Mouse (Mus musculus) induced T-regulatory cell, adult 2 months (primary cell): Measurements from ENCODE around the gene BC049715.

ENCODE experiments used
- DNase-seq: peaks from one replicate; pipeline ENCODE4 v3.0.0-alpha.2; 2012; ENCODE audit warnings: low read depth

The BC049715 gene

DNA sequence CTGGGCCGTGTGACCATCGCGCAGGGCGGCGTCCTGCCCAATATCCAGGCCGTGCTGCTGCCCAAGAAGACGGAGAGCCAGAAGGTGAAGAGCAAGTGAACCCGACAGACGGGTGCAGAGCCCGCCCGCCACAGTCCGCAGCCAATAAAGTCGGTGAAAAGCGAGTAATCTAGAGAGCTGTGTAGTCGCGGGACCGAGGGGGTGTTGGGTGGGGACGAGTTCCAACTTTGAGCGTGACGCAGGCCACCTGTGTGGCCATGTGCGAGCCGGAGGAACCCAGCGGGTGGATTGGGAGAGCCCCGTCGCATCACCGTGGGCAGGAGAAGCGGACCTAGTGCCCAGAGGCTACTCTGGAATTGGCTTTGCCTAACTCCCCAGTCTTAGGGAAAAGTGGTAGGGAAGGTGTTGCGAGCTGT is 18.8 kb upstream of the BC049715 start:
- DNase-seq, result peak; percentile 68

DNA sequence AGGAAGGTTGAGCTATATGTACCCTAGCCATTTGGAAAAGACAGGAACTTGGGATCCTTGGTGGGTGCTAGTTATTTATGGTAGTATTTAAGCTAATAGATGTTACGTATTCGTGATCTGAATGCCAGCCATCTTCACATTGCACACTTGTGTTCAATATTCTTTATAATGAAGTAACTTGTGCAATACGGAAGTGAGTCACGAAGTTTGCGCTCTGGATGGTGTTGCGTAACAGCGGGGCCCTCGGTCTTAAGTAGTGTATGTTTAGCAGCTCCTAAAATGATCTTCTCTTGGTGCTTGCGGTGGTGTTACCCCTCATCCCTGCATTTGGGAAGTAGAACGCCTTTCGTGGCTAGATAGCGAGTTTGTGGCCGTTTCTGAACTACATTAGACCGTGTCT is 18.3 kb upstream of the BC049715 start:
- DNase-seq, result peak; percentile 83

DNA sequence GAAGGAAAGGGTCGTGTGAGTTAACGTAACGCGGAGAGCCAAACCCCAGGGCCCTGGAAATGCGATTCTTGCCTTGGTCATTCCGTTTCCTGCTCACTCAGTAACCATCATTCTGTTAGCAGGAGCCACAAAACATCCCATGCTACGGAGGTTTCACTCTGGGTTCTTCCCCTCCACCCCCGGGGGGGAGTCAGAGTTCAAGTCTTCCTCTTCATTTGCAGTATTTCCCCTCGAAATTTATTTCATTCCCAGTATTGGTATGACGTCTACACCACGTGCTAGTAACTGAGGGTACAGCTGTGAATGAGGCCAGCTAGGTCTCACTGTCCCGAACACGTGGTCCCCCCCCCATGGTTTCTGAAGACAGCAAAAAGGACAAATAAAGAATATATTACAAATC is 17.8 kb upstream of the BC049715 start:
- peak; percentile 49 for DNase-seq

DNA sequence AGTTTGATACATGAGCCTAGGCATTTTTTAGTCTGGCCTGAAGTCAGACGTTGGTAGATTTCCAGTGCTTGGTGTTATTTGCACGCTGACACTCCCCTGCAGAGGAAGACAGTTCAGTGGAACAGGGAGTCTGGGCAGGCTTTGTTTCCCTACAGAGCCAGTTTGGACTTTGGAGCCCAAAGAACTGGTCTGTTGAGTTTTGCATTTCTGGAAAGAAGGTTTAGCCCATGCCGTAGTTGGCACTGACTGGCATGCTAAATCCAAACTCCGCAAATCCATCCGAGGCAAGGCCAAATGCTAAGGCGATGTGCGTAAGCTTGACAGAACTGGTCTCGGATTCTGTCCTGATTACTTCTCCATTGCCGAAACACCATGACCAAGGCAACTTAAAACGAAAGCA is 16.2 kb upstream of the BC049715 start:
- DNase-seq, result no peak

DNA sequence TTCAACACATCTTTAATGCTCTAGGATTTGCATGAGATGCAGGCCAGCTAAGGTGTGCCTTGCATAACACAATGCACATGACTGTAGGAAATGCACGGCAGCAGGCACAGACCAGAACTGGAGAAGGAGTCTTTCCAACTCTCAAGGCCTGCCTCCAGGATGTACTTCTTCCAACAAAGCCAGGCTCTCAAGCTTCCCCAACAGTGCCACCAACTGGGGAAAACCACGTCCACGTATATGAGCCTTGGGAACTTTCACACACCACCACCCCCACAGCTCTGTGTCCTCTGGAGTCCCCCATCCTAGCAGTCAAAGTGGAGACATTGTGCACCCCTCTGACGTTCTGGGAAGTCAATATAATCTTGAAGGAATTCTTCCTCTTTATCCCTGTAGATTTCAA is 14.3 kb upstream of the BC049715 start:
- no peak for DNase-seq

DNA sequence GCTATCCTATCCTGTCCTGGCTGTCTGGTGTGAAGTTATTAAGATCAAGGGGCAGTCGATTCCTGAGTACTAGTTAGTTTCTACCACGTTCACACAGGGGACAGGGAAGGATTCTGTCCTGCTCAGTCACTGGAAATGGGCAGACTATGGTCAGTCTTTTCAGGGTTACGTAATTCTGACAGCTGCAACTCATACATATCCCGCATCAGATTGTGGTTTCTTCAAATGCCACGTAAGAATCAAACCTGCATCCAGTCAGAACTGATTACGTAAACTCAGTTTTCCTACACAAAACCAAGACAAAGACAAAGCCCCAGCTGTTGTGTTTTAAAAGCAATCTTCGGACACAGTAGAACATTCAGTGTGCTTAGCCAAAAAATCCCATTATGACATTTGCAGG is 12.0 kb upstream of the BC049715 start:
- no peak for DNase-seq

DNA sequence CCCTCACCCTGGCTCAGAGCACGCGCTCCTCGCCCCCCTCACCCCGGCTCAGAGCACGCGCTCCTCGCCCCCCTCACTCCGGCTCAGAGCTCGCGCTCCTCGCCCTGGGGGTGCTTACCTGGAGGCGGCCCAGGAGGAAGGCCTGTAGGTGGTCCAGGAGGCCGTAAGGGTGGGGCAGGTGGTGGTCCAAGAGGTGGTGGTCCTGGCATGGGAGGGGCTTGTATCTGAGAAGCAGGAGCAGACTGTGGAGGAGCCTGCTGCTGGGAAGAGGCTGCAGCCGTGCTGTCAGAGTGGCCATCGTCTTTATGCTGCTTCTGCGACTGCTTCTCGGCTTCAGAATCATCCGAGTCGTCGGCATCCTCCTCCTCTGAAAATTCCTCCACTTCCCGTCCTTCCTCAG is 10.6 kb upstream of the BC049715 start:
- DNase-seq, result no peak

DNA sequence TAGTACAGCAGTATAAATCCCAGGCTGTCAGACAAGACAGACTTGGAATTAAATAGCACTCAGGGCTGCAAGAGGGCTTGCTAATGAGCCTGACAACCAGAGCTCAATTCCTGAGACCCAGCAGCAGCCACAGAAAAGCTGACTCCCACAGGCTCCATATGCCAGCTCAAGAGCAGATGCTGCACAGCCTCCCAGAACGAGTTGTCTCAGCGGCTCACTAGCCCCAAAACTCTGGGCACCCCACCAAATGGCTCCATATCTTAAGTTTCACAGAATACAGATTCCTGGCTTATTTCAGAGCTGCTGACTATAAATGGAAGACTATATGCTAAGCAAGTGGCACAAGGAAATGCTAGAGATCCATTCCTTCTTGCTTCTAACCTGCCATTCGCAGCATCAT is 9.9 kb upstream of the BC049715 start:
- no peak for DNase-seq

DNA sequence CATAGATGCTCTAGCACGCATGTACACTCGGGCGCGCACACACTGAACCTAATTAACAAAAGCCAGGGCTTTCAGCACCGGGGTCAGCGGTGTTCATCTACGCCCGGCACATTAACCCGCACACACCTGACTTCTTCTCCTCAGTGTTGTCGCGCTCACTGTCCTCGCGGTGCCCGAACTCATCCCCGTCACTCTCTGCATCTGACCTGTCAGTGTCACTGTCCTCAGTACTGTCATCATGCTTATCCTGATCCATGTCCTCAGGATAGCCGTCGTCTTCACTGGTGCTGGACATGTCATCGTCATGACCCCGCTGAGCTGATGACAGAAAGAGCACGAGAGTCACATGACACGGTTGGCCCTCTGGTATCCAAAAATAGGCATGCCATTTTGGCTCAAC is 7.0 kb upstream of the BC049715 start:
- no peak for DNase-seq

DNA sequence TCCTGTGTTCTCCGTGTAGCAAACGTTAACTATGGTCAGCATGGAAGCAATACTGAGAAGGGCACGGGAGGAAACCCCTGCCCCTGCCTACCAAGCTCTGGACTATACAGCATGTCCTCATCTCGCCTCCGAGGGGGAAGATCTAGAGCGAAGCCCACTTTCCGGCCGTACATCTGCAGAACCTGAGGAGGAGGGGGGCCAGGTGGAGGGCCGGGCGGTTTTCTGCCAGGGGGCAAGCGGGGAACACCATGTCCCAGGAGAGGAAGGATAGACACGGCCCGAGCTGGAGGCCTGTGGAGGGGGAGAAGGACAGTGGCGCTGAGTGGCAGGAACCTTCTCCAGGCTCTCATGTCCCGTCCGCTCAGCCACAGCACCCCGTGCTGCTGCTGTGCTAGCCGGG is 6.3 kb upstream of the BC049715 start:
- no peak for DNase-seq

DNA sequence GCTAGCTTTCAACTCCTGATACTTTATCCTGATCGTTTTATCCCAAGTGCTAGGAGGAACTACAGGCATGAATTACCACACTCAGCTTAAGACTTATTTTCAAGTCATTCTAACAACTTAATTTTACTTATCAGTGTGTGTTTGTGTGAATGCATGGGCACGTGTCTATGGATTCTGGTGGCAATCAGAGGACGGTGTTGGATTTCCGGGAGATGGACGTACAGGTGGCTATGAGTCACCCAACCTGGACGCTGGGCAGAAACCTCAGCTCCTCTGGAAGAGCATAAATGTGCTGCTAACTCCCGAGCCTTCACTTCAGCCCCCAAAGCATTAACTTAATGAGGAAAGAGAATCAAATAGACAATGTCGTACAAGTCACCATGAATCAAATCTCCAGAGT is 2.4 kb upstream of the BC049715 start:
- no peak for DNase-seq

DNA sequence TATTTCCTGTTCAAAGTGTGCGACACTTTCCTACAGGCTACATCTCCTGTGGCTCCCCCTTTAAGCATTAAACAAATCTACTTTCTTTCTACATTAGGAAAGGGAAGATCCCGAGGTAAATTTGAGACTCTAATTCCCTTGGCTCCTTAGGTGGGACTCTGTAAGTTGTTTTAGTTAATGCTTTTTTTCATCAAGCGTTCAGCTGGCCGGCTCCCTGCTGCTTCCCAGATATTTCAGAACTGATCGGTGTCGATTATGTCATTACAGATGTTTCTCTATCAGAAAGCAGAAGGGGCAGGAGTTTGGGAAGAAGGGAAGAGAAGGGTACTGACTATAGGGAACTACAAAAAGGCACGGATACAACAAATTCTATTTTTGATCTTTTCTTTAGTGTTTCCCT is 310 bp upstream of the BC049715 start:
- no peak for DNase-seq

DNA sequence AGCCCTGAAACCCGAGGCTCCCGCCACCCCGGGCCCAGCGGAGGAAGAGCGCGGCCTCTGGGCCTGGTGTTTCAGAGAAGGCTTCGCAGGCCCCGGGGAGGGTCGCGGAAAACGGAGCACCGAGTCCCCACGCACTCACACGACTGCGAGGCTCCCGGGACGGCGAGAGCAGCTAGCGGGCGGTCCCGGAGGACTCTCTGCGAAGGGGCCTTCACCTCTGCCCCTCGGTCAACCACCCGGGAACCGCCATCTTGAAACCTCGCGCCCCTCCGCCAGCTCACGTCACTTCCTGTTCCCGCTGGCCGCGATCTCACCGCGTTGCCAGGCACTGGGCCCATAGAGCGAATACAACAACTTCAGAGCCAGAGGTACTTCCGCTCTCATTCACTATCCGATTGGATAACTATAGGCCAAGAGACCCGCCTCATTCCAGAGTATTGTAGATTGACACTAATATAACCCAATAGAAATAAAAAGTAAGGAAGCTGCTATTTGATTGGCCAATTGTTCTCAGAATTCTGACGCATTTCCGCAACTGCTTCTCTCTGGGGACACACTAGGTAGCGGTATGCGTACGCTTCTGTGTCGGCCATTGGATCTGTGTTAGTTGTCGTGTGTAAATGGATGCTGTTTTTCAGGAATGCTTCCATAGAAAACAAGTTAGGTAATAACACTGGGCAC is 595 bp downstream of the BC049715 start, which contains the start of gene Wbp11:
Wbp11 (minus strand) TSS at position 353 of the 681 bp plus-strand sequence.
- DNase-seq, result peak; percentile 96

DNA sequence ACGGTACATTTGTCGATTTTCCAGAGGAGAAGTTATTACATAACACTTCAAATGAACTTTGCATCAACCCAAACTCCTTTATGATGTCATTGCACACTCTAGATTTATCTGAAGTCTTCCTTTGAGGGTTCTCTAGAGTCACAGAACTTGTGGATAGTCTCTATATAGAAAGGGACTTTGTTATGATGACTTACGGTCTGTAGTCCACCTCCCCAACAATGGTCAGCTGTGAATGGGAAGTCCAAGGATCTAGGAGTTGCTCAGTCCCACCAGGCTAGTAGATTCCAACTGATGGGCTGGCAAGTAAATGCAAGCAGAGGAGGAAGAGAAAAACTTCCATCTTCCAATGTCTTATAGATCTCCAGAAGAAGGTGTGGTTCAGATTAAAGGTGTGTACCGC is 1.3 kb downstream of the BC049715 start:
- no peak for DNase-seq

DNA sequence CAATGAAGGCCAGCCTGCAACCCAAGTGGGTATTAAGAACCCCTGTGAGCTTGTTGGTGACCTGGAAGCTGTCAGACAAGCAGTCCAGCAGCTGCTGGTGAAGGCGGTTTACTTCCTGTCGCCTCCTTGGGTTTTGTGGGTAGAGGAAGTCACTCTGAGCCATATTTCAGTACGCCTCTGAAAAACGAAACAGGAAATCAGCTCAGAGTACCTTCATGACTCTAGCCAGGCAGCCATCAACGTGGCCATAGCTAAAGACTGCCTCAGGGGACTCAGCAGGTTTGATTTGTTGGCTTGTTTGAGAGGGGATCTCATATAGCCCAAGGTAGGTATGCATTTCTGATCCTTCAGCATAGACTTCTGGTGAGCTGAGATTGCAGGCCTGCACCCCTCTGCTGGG is 4.3 kb downstream of the BC049715 start:
- peak; percentile 69 for DNase-seq

DNA sequence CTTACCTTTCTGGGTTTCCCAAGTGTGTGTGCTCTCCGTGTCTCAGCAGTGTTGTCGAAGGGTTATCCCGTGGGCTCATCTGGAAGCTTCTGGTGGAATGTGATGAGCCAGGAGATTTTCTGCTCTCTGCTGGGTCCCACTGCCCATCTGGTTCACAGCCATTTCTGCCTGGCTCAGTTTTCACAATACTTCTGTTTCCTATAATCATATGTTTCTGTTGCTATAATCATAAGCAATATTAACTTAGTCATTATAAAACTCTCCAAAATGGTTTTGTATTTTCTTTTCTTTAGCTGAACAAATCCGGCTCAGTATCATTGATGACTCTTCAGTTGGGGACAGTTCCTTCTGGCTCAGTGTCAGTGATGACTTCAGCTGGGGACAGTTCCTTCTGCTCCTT is 7.9 kb downstream of the BC049715 start, which contains the start of gene Smco3:
Smco3 (minus strand) TSS at position 101 of the 400 bp plus-strand sequence.
- DNase-seq, result no peak

DNA sequence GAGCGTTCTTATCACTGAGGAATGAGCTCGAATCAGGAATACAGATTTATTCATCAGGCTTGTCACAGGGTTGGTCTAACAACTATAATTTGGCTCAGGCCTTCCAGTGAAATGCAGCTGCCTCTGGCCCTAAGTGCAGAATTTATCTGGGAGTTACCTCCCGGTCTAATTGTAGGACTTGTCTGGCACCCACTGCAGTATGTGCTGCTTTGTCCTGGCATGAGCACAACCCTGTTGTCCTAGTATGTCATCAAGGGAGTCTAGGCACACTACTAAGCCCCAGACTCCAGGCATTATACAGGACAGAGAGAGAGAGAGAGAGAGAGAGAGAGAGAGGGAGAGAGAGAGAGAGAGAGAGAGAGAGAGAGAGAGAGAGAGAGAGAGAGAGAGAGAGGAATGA is 9.9 kb downstream of the BC049715 start:
- no peak for DNase-seq

DNA sequence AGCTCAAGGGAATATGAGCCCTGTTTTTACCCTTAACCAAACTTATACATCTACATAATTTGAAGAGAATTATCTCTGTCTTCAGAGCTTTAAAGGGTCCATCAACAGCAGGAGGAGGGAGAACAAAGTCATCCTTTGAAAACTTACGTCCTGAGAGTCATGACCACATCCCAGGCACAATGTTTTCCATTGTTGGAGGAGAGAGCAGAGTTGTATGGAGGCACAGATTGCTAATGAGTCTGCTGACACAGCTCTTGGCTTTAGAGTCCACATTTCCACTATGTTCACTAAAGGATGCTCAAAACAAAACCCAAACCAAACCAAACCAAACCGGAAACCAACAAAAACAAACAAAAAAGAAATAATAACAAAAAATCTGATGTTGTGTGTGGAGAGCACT is 17.5 kb downstream of the BC049715 start:
- DNase-seq, result no peak

DNA sequence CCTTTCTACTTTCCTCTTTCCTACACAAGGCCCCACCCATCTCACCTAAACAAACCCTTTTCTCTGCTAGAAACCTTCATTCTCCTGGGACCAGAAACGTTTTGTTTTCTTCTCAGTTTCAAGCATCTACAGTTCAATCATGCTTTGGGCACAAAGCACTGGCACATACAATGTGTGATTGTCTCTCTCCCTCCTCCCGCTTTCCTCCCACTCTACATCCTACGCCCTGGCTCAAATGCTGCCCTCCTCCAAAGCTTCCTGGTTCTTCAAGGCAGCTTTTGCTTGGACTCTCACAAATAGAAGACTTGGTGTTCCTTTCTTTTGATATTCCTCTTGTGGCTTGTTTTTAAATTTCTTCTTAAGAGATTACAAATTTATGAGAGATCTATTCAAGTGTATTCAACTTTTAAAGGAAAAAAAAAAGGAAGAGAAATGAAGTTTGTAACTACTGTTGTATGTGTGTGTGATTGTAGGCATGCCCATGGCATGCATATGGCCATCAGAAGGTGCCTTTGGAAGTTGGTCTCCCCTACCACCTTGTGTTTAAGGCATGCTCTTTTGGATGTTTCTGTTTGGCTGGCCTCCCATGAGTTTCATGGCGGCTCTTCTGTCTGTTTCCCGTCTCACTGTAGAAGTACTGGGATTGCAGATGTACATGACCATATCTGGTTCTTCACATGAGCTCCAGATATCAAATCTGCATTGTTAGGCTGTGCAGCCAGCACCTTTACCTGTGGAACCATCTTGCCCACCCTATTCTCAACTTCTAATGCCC is 18.5 kb downstream of the BC049715 start:
- no peak for DNase-seq

DNA sequence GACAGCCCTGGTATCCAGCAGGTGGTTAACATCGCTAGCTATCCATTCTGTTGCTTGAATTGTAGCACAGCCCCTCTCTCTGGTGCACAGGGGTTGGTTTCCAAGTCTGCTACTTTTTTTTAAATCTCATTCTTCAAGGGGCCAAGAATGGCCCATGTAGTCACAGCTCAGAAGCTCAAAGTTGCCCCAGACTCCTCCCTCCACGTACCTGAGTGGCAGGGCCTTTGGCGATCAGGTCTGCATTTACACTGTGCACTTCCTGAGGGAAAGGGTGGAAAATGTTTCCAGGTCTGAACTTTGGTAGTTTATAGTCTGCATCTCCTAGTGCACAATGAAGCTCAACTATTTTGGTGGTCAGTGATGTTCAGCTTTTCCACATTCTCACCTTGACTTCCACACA is 19.8 kb downstream of the BC049715 start:
- DNase-seq, result no peak

DNA sequence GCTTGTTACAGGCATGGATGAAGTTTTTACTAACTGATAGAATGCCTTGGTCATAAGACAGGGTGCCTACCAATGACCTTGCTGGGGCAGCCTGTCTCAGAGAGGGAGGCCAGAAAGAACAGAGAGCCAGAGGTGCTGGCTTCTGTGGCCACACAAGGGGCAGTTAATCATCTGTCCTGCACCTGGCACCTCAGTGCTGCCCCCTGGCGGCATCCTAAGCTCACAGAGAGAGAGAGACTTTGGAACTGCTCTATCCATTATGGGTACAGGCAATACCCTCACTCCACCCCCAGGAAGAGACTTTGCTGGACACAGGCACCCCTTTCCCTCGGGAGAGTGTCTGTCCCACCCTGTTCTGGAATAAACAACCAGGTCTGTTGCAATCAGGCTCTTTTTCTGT is 20.4 kb downstream of the BC049715 start:
- DNase-seq, result peak; percentile 74

DNA sequence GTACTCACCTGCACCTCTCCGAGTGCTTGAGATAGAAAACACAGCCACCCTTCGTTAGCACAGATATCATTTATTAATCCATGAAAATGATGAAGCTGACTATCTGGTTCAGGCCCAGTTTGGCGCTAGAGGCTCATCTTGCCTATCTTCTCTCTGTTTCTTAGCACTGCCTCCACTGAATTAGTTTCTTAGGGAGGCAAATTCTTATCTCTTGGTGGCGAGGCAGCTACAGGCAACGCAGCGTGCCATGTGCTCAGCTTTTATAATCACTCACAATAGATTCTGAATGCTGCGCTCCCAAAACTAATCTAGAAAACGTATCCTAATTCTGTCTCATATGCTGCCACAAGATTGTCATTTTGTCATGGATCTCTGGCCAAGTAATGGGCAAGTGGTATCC is 21.0 kb downstream of the BC049715 start:
- no peak for DNase-seq

DNA sequence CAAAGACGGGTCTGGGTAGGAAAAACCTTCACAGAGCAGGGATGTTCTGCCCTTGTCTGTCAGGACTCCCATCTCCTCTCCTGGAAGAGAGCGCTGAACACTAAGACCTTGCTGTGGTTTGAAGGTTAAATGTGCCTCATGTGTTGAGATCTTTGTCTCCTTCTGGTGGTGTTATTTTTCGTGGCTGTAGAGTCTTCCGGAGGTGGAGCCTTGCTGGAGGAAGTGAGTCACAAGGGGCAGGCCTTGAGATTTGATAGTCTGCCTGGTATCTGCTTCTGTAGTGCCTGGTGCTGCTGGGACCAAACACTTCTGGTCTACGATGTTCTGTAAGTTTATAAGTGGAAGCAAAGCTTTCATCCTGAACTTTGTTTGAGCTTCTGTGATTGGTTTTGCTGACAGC is 21.5 kb downstream of the BC049715 start:
- peak; percentile 52 for DNase-seq

DNA sequence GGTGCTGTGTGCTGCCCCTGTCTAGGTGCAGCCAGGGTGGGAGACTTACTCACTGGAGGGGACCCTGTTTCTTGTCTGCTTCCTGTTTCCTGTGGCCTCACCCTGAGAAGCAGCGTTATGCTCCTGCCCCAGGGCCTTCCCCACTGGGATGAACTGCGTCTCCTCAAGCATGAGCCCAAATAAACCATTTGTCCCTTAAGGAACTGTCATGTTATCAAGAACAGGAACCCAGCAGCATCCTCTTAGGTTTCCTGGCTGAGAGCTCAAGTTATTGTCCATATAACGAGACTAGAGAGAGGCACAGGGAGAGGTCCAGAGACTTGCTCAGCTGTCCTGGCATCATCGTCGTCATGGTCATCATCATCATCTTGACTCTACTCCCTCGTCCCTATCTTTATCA is 22.8 kb downstream of the BC049715 start:
- no peak for DNase-seq
